Mouse (Mus musculus) CH12.LX (cell line): ENCODE measurements around the gene Erbb4. TPM values are rescaled to one million over a fixed set of nuclear protein-coding genes. Genes with fewer than 3 reads are reported as not detected.

ENCODE experiments used
- DNase-seq: peaks from one replicate; pipeline ENCODE4 v3.0.0-alpha.2; 2013; ENCODE audit errors: extremely low read depth
- H3K27ac ChIP-seq: 2 replicates; pipeline ENCODE4 v1.5.1; 2012; ENCODE audit warnings: low read depth, mild to moderate bottlenecking, control low read depth, moderate library complexity; ENCODE audit not compliant: insufficient read depth
- H3K27me3 ChIP-seq: replicated peaks from 2 replicates; pipeline ENCODE3; 2012; ENCODE audit warnings: inconsistent platforms
- H3K36me3 ChIP-seq, 2 experiments: replicated peaks in 1 of 2; 2 replicates each; pipeline versions ENCODE3 to v1.6.1; 2012; ENCODE audit warnings: inconsistent platforms in 1 of 2, low read length in 1 of 2, mild to moderate bottlenecking in 1 of 2, mixed read lengths in 1 of 2, moderate library complexity in 1 of 2; ENCODE audit not compliant: control insufficient read depth in 1 of 2, insufficient read depth in 1 of 2
- H3K4me1 ChIP-seq, 2 experiments: 2 replicates each; pipeline ENCODE4 v1.6.1; 2012; ENCODE audit warnings: inconsistent platforms in 1 of 2, moderate library complexity in 1 of 2; ENCODE audit not compliant: insufficient read depth in 2 of 2, control insufficient read depth in 1 of 2
- H3K4me2 ChIP-seq: 2 replicates; pipeline ENCODE4 v1.6.1; 2012; ENCODE audit warnings: low read depth, mild to moderate bottlenecking, control low read depth; ENCODE audit not compliant: poor library complexity, insufficient read depth, severe bottlenecking
- H3K4me3 ChIP-seq, 3 experiments: fragments of 150-350 bp in 1 of 3; sonication (generic) in 1 of 3; replicated peaks in 1 of 3; 2 replicates each; pipeline versions ENCODE3 to v1.5.1; 2011 to 2012; ENCODE audit warnings: low read depth in 2 of 3, low read length in 2 of 3, mild to moderate bottlenecking in 2 of 3, moderate library complexity in 2 of 3, control low read depth in 1 of 3, improper control_type of control experiment in 1 of 3, inconsistent platforms in 1 of 3, mixed read lengths in 1 of 3; ENCODE audit not compliant: poor library complexity in 1 of 3
- H3K79me2 ChIP-seq: replicated peaks from 2 replicates; pipeline ENCODE4 v1.6.1; 2012; ENCODE audit warnings: mild to moderate bottlenecking, moderate library complexity; ENCODE audit not compliant: control insufficient read depth, poor library complexity, insufficient read depth, severe bottlenecking; ENCODE audit errors: extremely low read depth
- H3K9ac ChIP-seq: 2 replicates; pipeline ENCODE4 v1.6.1; 2012; ENCODE audit warnings: low read depth, mild to moderate bottlenecking, control low read depth, moderate library complexity; ENCODE audit not compliant: insufficient read depth
- H3K9me3 ChIP-seq: replicated peaks from 2 replicates; pipeline ENCODE3; 2012; ENCODE audit warnings: low read length, inconsistent platforms, mixed read lengths
- BHLHE40 ChIP-seq: IDR thresholded peaks from 2 replicates; pipeline ENCODE4 v1.6.1; 2011; ENCODE audit warnings: mild to moderate bottlenecking, low read depth, low read length, improper control_type of control experiment
- E2F4 ChIP-seq: IDR thresholded peaks from 2 replicates; pipeline ENCODE4 v1.6.1; 2011; ENCODE audit warnings: low read depth, low read length, improper control_type of control experiment; ENCODE audit not compliant: insufficient replicate concordance
- ETS1 ChIP-seq: conservative IDR thresholded peaks from 2 replicates; pipeline ENCODE4 v1.6.1; 2012; ENCODE audit warnings: low read depth, mild to moderate bottlenecking, inconsistent platforms, low read length, improper control_type of control experiment, moderate library complexity
- JUND ChIP-seq: conservative IDR thresholded peaks from 2 replicates; pipeline ENCODE4 v1.6.1; 2011; ENCODE audit warnings: low read depth, low read length, improper control_type of control experiment
- KAT2A ChIP-seq: IDR thresholded peaks from 2 replicates; pipeline ENCODE4 v1.6.1; 2012; ENCODE audit warnings: low read length, improper control_type of control experiment, inconsistent platforms; ENCODE audit not compliant: insufficient replicate concordance
- MAX ChIP-seq: IDR thresholded peaks from 2 replicates; pipeline ENCODE4 v1.6.1; 2011; ENCODE audit warnings: low read length, improper control_type of control experiment
- MEF2A ChIP-seq: IDR thresholded peaks from 2 replicates; pipeline ENCODE4 v1.6.1; 2014; ENCODE audit warnings: low read depth, mild to moderate bottlenecking, inconsistent platforms, low read length, improper control_type of control experiment, borderline replicate concordance
- MXI1 ChIP-seq: IDR thresholded peaks from 2 replicates; pipeline ENCODE4 v1.6.1; 2011; ENCODE audit warnings: mild to moderate bottlenecking, low read depth, low read length, improper control_type of control experiment
- NRF1 ChIP-seq: IDR thresholded peaks from 2 replicates; pipeline ENCODE4 v1.6.1; 2014; ENCODE audit warnings: low read depth, mild to moderate bottlenecking, inconsistent platforms, low read length, improper control_type of control experiment, moderate library complexity
- PAX5 ChIP-seq: IDR thresholded peaks from 2 replicates; pipeline ENCODE4 v1.6.1; 2012; ENCODE audit warnings: low read length, inconsistent platforms, mixed read lengths
- POLR2AphosphoS2 ChIP-seq: IDR thresholded peaks from 2 replicates; pipeline ENCODE4 v1.6.1; 2011; ENCODE audit warnings: low read depth, low read length, improper control_type of control experiment
- RCOR1 ChIP-seq: conservative IDR thresholded peaks from 2 replicates; pipeline ENCODE4 v1.6.1; 2012; ENCODE audit warnings: low read depth, mild to moderate bottlenecking, inconsistent platforms, low read length, improper control_type of control experiment
- SIN3A ChIP-seq: IDR thresholded peaks from 2 replicates; pipeline ENCODE4 v1.6.1; 2012; ENCODE audit warnings: low read length, improper control_type of control experiment, inconsistent platforms
- USF1 ChIP-seq: IDR thresholded peaks from 2 replicates; pipeline ENCODE4 v1.6.1; 2014; ENCODE audit warnings: low read depth, mild to moderate bottlenecking, inconsistent platforms, low read length, improper control_type of control experiment
- ZKSCAN1 ChIP-seq: IDR thresholded peaks from 2 replicates; pipeline ENCODE4 v1.6.1; 2012; ENCODE audit warnings: low read depth, inconsistent platforms, low read length, improper control_type of control experiment, borderline replicate concordance
- ZNF384 ChIP-seq: IDR thresholded peaks from 2 replicates; pipeline ENCODE4 v1.6.1; 2012; ENCODE audit warnings: low read depth, low read length, improper control_type of control experiment, inconsistent platforms
- dilution Hi-C: fragments of 300-500 bp; cut with MboI; formaldehyde crosslinking; loops from 2 replicates; pipeline ENCODE4 v1.14.3; 2020; ENCODE audit warnings: low sequenced_read_pairs; ENCODE audit not compliant: extremely low pct_unique_long_range_greater_than_20kb, extremely low pct_ligation_motif_present
- in situ Hi-C: fragments of 300-500 bp; cut with MboI; formaldehyde crosslinking; loops from 3 replicates; pipeline ENCODE4 v1.14.3; 2019; ENCODE audit warnings: low sequenced_read_pairs, low pct_ligation_motif_present, low pct_unique_long_range_greater_than_20kb, mixed read lengths
- polyA plus RNA-seq: library from polyadenylated mRNA; unstranded; fragments of >175 nt; gene quantifications from 2 replicates; pipeline ENCODE4 v1.2.1, GENCODE M21; 2012; ENCODE audit warnings: low read depth; ENCODE audit not compliant: insufficient read length
- total RNA-seq, 2 experiments: library from RNA; depleted of rRNA; stranded (reverse); fragments of 300-350 nt in 1 of 2; fragments of >200 nt in 1 of 2; gene quantifications; 2 replicates each; pipeline ENCODE4 v1.2.3; 2012 to 2014

Erbb4 gene
- total and polyA plus RNA-seq, 3 experiments, result not detected

- H3K27ac ChIP-seq, result no peak overlapping the region
- in situ Hi-C loops, result no loop called here
- TF ChIP-seq ETS1 (no peak), MAX (no peak), JUND (no peak), BHLHE40 (no peak), ZKSCAN1 (no peak), POLR2AphosphoS2 (no peak), RCOR1 (no peak), USF1 (no peak), MXI1 (no peak), SIN3A (no peak), NRF1 (no peak)
Observed at GRCm38 (mm10) chr1:68517820-68518219, 590.0 kb downstream of the Erbb4 start.

GRCm38 (mm10) chr1:68503873-68504272 is 604.0 kb downstream of the Erbb4 start:
- no peaks in the 10 kb centered on the region for H3K79me2 ChIP-seq
- dilution Hi-C loops, result no loop called here
- H3K9ac ChIP-seq, result no peak overlapping the region
- H3K27me3 ChIP-seq, result no peaks in the 10 kb centered on the region
- TF ChIP-seq E2F4 (no peak), KAT2A (no peak), POLR2AphosphoS2 (no peak), MXI1 (no peak), MEF2A (no peak), PAX5 (no peak), ZNF384 (no peak)
- H3K36me3 ChIP-seq, result no peaks in the 10 kb centered on the region
- peaks cover 14% of the 10 kb centered on the region for H3K9me3 ChIP-seq
- H3K4me1 ChIP-seq, result no peaks in the 10 kb centered on the region
- in situ Hi-C loops, result no loop called here
- no peak overlapping the region for H3K27ac ChIP-seq
- no peak overlapping the region for H3K4me2 ChIP-seq
- no peak overlapping the region for H3K4me3 ChIP-seq
- DNase-seq, result no peak

More at GRCm38 (mm10) chr1:68517820-68518219, 590.0 kb downstream of the Erbb4 start:
- Histone ChIP-seq H3K9me3 (peaks cover 14% of the 10 kb centered on the region), H3K4me2 (no peak overlapping the region), H3K9ac (no peak overlapping the region), H3K79me2 (no peaks in the 10 kb centered on the region), H3K4me1 (no peaks in the 10 kb centered on the region), H3K36me3 (no peaks in the 10 kb centered on the region), H3K27me3 (no peaks in the 10 kb centered on the region), H3K4me3 (no peak overlapping the region)
- no peak for DNase-seq
- dilution Hi-C loops, result no loop called here
